Mouse (Mus musculus) urinary bladder, adult 2 months (tissue): ENCODE data around the gene Poln. TPM values are rescaled to one million over a fixed set of nuclear protein-coding genes. Genes with fewer than 3 reads are reported as not detected.

ENCODE experiments used
- DNase-seq: peaks from one replicate; pipeline ENCODE4 v3.0.0; 2022; ENCODE audit warnings: low spot score
- polyA plus RNA-seq: library from polyadenylated mRNA; depleted of rRNA; stranded (reverse); fragments of >200 nt; gene quantifications from 2 replicates; pipeline ENCODE4 v1.2.3, GENCODE M21; 2012

The Poln gene
- polyA plus RNA-seq, 1 experiment = 0.19 TPM

DNA sequence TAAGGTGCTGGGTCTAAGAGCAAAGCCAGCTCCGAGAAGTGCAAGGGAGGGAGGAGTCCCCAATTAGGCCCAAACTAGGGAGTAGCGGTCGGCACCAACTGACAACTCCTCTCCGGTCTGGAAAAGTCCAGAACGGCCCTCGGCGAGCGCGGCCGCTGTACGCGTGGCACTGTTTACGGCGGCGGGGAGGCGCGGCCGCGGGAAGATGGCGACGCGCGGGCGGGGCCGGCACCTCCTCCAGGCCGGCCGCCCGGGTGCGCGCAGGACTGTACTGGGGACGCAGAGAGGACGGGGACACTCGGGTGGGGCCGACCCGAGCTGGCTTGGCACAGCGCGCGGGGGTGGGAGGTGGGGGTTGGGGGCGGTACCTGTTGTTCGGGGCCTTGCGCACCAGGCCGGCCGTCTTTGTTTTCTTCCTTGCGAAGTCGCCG lies 17.7 kb upstream of the Poln start:
- peak; percentile 57 for DNase-seq

DNA sequence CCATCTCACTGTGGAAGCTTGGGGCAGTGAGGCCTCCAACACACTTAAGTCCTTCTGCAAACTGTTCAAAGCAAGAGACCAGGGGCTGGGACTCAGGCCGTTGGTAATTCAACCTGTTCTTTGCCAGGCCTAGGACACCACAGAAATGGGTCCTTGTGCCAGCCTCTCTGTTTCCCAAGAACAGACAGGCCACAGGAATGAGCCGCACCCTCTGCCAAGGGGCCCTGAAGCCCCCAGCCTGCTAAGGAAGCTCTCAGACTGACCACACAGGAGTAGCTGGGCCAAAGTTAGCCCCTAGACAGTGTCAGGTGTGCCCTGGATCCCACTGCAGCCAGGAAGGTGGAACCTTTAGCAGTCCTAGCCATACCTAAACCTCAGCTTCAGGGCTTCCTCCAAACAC lies 17.1 kb upstream of the Poln start:
- DNase-seq = peak; percentile 28

DNA sequence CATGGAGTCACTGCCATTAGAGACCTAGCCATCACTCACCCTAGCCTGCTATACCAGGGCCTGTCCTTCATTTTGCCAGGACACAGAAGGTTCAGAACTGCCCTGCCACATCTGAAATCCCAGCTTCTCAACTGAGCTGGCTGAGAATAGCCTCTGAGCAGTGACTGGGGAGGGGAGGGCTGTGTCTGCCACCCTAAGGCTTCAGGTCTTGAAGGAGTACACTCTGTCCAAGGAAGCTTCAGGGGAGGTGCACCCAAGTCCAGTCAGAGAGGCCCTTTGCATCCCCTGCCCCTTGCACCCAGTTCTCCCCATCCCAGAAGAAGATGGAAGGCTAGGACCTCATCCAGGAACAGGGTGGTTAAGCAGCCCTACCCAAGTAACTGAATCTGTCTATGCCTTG lies 16.5 kb upstream of the Poln start:
- DNase-seq = peak; percentile 16

DNA sequence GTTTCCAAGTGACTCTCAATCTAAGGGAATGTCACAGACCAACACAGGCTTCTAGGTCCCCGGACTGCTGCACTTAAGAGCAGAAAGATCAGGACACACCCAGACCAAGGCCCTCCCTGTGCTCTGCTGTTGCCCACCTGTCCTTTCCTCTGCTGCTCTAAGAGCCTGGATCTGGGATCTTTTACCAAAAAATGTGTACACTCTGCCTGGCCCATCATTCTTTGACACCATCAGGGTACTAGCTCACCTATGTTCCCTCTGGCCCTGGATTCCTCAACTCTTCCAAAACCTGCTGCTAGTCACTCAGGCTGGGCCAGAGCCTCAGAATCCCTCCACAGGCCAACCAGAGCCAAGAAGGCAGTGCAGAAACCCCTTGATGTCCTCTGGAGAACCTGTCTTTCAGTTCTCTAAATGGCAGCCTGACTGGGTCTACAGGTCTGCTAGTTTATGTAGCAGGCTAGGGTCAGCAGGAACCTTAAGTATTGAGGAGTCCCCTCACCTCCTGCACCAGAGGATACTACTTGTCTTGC lies 15.9 kb upstream of the Poln start:
- DNase-seq = peak; percentile 18

DNA sequence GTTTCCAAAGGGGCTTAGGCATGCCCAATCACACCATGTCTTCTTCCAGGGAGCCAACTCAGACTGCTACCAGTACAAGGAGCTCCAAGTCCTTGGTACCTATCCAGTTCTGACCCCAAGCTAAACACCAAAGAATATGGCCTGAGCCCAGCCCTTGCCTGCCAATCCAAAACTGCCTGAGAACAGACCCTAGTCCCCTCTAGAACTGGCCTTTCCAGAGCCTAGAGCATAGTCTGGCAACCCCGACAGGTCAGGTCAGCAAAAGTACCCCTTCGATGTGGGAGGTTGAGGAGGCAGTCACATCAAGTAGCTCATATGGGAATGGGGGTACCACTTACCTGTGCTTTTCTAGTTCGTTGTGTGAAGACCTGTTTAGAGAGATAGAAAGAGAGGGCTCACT lies 14.7 kb upstream of the Poln start:
- DNase-seq = peak; percentile 19

DNA sequence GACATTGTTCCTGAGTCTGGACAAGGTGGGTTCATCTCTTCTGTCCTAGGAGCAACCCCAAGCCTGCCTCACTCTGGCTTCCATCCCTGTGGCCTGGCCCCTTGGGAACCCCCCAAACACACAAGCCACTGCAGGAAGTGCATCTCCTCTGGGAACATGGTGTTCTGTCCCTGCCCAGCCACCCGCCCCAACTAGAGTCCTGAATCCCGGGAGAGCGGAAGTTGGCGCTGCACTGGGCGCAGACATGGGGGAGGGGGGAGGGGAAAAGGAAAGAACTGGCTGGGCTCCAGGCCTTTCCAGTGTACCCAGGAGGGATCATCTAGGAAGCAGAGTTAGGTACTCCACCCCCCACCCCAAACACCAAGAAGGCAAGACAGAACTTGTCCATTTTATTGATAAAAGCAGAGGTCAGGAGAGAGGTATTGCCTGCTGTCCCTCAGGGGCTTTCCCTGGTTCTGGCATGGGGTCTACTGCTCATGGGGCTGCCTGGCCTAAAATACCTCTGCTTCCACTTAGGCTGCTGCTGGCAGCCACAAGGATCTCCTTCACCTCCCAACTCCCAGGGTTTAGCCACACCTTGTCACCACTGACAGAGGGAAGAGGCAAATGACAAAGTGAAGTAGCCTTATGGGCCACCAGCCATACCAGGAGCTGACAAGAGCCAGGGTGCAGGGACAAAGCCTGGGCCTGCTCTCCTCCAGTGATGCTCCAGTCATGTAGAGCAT lies 14.1 kb upstream of the Poln start:
- no peak for DNase-seq

DNA sequence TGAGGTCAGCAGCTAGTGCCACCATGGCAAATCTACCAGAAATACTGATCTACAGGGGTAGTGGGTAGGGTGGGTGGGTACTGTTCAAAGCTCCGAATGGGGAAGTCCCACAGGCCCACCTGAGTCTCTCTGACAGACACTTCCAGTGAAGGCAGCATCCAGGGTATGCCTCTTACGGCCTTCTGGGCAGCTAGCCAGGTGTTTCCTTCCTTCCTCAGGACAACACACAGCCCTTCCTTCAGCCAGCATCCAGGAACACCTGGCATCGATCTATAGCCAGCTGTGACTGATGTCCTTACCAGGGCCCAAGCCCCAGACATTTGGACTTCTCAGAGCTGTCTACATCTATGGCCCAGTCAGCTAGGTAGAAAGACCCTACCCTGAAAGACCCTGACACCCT lies 13.2 kb upstream of the Poln start:
- DNase-seq = no peak

DNA sequence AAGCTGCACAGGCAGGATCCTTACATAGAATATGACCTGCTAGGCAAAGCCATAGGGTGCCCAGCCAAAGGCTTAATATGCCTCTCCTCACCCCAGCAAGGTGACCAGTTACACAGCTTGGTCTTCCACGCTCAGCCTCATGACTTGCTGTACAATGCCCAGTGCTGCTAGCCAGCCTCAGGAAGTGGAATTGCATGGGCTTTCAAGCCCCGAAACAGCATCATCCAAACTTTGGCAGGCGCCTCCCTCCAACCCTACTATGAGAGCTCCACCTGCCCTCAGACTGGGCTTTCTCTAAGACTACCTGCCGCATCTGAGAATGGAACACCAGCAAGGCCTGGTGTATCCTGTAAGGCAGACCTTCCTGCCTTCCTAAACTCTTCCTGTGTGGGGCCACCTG lies 8.6 kb upstream of the Poln start:
- DNase-seq = no peak

DNA sequence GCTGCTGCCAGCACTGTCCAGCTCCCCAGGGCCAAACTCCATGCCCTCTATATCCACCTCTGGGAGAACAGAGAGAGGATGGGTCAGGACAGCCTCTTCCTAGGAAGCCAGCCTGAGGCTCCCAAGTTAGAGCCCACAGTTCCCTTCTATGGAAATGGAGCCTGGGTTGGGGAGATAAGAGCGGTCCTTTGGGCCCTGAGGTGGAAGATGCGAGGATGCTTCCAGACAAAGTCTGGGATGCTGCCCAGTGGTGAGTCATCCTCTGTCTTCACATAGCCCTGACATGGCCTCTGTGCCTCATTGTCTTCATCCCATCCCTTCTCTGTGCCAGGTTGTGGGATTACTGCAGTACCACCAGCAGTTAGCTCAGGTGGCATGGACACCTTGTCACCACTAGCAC lies 7.8 kb upstream of the Poln start:
- DNase-seq = peak; percentile 18

DNA sequence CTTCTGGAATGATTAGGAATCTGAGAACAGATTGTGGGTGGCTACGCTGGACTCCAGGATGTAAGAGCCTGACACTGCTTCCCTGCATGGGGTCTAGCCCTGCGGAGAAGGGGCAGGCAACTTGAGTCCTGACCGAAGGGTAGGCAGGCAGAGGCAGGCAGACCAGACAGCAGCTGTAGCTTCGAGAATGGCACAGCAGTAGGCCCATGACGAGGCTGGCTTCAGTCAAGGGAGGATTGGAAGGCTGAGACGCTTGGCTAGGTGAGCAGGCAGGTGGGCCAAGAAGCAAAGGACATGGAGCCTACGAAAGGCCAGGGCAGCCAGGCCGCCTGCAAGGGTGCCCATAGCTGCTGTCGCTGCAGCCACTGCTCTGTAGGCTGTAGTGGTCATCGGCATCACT lies 7.4 kb upstream of the Poln start:
- peak; percentile 22 for DNase-seq

DNA sequence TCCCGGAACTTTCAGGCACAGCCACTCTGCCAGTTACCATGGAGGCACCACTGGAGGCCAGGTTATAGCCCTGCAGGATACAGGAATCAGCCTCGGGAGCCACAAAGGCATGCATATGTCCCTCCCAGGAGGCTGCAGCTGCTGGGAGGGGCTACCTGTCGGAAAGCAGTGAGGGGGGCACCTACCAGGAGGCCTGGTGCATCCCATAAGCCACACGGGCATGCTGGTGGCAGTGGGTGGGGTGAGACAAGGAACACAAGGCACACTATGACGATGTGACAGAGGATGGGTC lies 6.1 kb upstream of the Poln start:
- DNase-seq = no peak

DNA sequence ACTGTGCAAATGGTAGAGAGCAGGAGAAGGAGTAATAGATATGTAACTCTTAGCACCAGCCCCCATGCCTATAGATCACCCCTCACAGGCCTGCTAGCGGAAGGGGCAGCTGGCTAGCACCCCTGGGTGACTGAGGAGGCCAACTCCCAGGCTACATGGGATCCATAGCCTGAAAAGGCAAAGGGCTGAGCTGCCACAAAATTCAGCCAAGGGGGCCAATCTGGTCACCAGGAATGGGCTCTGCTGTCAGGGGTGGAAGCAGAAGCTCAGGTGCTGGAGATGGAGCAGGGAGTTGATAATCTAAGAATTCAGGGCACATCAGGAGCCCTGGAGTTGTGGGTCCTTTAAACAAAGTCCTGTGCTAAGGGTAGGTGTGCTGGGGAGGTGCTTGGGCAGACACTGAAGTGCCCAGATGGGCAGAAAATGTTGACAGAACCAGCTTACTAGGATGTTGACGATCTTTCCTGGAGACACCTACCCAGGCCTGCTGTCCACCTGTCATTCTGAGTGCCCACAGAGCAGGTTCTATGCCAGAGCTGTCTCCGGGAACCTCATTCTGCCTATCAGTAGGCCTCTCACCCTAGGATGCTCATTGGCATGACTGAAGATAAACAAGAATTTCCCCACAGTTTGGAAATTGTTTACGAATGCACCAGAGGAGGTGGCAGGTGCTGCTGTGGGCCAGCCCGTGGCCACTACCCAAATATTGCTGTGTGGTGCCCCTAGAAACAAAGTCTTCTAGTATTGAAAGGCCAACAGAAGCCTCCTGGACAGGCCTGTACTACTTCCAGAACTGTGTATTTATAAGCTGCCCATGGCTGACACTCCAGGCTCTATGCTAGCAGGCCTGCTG lies 5.5 kb upstream of the Poln start:
- no peak for DNase-seq

DNA sequence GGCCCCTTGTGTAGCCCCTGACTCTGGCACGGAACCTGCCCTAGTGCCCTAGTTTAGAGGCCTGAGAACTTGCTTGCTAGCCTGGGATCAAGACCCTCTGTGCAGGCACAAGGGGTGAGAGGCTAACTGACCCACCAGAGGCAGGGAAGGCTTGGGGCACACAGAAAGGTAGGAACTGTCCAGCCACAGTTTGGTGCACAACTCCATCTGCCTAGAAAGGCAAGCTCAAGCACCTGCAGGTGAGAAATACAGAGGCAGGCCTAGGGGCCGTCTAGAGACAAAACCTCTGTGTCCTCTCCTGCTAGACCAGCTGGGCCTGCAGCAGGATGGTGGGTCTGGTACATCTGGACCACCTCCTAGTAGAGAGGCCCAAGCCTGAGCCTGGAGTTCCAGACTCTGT lies 4.8 kb upstream of the Poln start:
- DNase-seq = no peak

DNA sequence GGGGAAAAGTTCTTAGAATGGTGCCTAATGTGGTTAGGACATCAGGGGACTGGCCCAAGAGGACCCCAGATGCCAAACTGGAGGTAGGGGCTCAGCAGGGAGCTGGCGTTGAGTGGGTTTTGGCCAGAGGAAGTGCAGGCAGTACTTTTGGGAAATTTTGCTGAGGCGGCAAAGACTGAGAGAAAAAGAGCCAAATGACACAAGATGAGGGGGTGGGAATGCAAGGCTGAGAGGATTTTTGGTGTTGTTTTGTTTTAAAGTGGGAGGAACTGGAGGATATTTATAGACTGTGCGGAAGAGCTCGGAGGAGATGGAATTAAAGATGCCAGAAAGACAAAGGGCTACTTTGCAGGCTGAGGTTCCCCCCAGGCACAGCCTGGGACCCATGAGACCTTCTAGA lies 1.5 kb upstream of the Poln start:
- no peak for DNase-seq

DNA sequence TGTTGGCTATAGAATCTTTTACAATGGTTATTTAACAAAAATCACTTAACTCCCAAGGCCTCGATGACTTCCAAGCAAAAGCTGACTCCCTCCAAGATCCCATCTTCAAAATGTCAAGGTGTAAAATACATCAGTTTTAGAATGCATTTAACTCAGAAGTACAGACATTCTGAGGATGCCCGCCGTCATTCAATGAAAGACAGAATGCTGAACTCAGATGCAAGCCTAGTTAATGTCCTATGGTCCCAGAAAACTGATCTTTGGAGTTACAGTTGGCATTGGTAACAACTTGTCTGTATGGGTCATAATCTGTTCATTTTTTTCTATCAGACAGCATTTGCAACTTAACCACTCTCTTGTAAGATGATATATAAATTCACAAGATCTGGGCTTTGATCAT lies 706 bp upstream of the Poln start:
- DNase-seq = no peak

DNA sequence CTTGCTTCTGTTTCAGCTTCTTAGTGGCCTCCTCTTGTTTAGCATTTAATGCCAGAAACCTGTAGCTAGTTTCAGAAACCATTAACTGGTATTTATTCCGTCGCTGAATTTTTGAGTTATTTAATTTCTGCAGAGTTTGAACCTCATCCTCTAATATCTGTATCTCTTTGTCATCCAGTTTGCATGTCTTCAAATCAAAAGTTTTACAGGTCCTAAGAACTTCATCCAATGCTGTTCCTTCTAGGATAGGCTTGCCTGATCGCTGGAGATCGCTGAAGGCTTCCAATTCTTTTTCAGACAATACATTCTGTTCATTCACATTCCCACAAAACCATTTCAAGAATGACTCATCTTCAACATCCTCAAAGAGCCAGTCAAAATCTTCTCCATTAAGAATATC lies 1.4 kb downstream of the Poln start:
- no peak for DNase-seq

DNA sequence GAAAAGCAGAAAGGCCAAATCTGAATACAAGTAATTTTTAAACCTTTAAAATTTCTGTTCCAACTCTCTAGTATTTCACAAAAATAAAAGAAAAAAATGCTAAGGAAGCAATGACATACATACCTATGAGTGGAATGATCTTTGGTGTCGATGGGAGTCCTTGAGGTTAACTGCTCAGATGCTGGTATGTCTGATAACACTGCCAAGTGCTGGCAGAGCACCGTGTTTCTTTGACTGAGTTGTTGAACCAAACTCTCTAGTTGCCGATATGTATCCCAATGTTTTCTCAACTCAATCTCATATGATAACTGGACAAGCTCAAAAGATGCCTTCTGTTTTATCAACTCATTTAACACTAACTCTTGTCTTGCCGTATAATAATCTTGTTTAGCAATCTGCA lies 3.5 kb downstream of the Poln start:
- no peak for DNase-seq

DNA sequence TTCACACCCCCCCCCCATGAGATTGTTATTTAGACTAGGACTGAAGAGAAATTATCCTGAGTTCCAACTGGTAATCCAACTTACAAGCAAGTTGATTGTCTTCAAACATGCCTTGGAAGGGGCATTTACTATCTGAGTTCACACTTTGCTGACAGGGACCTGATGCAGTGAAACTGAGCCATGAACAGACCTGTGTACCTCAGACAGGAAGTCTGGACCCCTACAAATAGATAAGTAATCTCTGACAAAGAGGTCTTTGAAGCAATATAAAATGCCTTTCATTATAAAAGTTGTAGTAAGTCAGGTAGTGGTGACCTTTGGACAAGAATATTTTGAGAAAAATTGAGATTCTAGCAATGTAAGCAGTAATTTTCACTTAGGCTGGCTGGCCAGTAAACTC lies 20.8 kb downstream of the Poln start:
- DNase-seq = no peak

DNA sequence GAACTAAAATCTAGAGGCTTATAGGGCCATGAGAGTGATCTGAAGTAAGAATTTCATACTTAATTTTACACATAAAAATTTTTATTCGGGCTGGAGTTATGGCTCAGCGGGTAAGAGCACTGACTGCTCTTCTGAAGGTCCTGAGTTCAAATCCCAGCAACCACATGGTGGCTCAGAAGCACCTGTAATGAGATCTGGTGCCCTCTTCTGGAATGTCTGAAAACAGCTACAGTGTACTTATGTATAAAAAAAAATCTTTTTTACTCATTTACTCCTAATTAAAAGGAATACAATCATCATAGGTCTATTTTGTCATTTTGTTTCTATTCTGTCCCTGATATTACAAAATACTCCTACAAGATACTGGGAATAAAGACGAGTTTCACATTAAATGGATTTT lies 21.7 kb downstream of the Poln start:
- DNase-seq = no peak

DNA sequence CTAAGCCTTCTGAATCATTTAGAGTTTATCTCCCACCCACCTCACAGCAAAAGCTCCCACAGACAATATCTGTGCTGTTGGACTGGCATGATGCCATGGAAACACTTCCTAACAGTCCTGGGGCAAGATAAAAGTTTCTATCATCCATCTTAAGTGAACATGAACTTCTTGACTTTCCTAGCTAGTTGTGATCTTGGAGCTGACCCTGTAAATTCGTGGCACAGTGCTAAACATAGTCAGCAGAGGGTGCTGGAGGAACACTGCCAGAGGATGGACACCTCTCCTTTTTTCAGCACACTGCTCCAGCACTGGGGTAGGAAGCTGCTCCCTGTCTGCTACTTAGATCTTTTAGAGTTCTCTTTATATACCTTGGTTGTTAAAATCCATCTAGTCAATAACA lies 29.5 kb downstream of the Poln start:
- no peak for DNase-seq

DNA sequence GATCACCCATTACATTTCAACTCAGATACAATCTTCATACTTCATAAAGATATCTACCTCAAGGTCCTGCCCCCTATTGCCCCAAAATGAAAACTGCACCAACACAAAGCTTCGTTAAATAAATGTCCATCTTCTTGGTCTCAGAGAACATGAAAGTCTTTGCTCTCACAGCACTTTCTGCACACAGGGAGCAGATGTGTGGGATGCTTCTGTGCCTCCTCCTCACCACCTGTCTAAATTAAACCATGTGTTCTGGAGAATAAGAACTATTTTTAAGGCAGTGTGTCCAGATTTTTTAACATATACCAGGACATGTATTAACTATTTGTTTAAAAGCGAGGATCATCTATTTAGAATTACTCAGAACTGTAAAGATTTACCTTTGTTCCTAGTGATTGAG lies 36.5 kb downstream of the Poln start:
- DNase-seq = no peak

DNA sequence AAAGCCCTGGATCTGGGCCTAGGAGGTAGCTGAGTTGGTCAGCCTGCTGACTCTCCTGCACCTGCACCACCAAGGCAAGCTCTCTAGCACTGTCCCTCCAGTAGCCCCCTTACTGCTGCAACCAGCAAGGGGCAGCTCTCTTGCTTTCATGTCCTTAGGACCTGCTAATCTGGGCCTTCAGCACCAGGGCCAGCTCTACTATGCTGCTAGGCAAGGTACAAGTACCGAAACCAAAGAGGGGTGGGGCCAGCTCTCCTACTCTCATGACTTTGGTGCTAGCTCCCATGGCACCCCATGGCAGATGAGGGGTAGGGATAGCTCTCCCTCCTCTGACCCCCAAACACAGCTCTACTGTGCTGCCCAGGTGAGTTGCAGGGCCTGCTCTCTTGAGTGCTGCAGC lies 45.1 kb downstream of the Poln start:
- no peak for DNase-seq

DNA sequence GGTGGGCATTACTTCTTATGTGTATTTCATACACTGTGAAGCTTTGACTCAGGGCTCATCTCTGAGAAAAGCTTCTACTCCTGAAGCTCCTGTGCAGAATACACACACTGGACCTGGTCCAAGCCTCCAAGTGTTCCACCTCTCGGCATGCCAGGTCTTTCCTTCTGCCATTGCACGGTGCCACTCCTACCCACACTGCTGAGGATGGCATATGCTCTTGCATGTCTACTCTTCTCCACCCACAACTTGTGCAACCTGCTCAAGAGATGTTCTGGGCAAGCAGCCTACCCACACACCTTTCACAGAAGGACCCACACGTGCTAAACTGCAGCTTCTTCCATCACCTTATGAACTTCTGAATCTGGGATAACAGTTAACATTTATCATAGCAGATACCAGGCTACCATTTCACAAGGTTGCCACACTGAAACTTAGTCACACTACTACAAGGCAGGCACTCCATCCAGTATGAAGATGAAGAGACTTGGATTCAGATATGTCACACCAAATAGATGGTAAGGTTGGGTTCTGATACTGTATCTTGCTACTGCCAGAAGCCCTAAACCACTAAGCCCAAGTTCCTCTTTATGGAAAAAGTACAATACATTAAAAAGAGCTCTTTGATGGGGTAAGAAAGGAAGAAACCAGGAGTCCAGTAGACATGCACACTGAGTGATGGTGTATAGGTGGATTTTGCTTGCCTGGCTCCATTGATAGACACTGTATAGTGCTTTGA lies 50.0 kb downstream of the Poln start:
- no peak for DNase-seq
